ENCODE assay signal across 15 mouse cellular contexts in genomic region chr2:49661348-49661747, GRCm38 (mm10).
"Had no signal": no experiment of that assay in that cellular context is flagged by ENCODE, and none has a peak within 500 bp of the region (broad histone marks: within the 10 kb centered on the region; RNA-seq: fewer than 3 reads in every experiment).

No protein-coding gene starts in this region.

- H3K36me3 ChIP-seq: limb, embryonic 15.5 days; liver, embryonic 12.5 days; neural tube, embryonic 15.5 days had no signal

- H3K9me3 ChIP-seq: limb, embryonic 15.5 days; liver, embryonic 12.5 days; midbrain, embryonic 10.5 days; neural tube, embryonic 15.5 days had no signal

- H3K9ac ChIP-seq: limb, embryonic 15.5 days; liver, embryonic 12.5 days; lung, embryonic 14.5 days; neural tube, embryonic 15.5 days had no signal

- H3K4me1 ChIP-seq: liver, embryonic 12.5 days had no signal

- DNase-seq: kidney, postnatal 14 days; layer of hippocampus, adult 9-11 months; layer of hippocampus, postnatal 36 days; lung, embryonic 14.5 days; lung, postnatal 10 days; lung, postnatal 4 days; right cerebral cortex, adult 18-20 months; right cerebral cortex, postnatal 25 days; thymus, postnatal 4 days had no signal

- ATAC-seq: liver, embryonic 12.5 days had no signal

- H3K27ac ChIP-seq: limb, embryonic 15.5 days; liver, embryonic 12.5 days; midbrain, embryonic 10.5 days; neural tube, embryonic 15.5 days; stomach, postnatal 0 days had no signal

- H3K4me3 ChIP-seq: limb, embryonic 15.5 days; liver, embryonic 12.5 days; midbrain, embryonic 10.5 days; myocyte; neural tube, embryonic 15.5 days had no signal

- H3K4me2 ChIP-seq: limb, embryonic 15.5 days; liver, embryonic 12.5 days; lung, embryonic 14.5 days; neural tube, embryonic 15.5 days had no signal

- H3K27me3 ChIP-seq: limb, embryonic 15.5 days; liver, embryonic 12.5 days; neural tube, embryonic 15.5 days had no signal
